Comparison of ENCODE assay signal across 8 mouse cellular contexts in genomic region chr2:132143943-132144927, GRCm38 (mm10). TPM values are rescaled to one million over a fixed set of nuclear protein-coding genes. Genes with fewer than 3 reads are reported as not detected.
DNase-seq lines count a peak whose midpoint lies in the region; ATAC-seq and TF ChIP-seq lines count a peak whose summit lies in the region.

No protein-coding gene starts in this region.

- TF ChIP-seq CTCF in heart, postnatal 0 days (IDR thresholded peaks at IDR 0.05; ENCODE audit: low read depth): no peak

- in situ Hi-C loops in ES-E14 (cut with MboI; ENCODE audit: low sequenced_read_pairs in 2 of 2, unreplicated experiment in 2 of 2): loop anchor here in 1 of 2 experiments (10.0 kb wide), 1 partner anchor 101 kb away; the partner anchor contains the start of gene Tmem230

- peak; percentile 27 for DNase-seq in gastrocnemius, postnatal 10 days
- DNase-seq in gastrocnemius, adult 18-20 months (ENCODE audit: low spot score): no peak
- no peak for DNase-seq in ES-E14 (ENCODE audit: low read depth, low spot score)
- peak; percentile 18 for DNase-seq in heart, postnatal 0 days (ENCODE audit: low spot score)
- DNase-seq in frontal cortex, postnatal 14 days (ENCODE audit: low spot score in 2 of 2): no peak

- peak; percentile 31 for ATAC-seq in common myeloid progenitor, adult 5-6 weeks (replicated peaks; ENCODE audit: low read depth, poor library complexity, severe bottlenecking)
- peak; percentile 40 for ATAC-seq in heart, postnatal 0 days (ENCODE audit: insufficient read depth, low read depth)
- no peak for ATAC-seq in limb, embryonic 15.5 days (ENCODE audit: insufficient number of reproducible peaks, low FRiP score, low TSS enrichment, low read depth)
- peak; percentile 51 for ATAC-seq in neural tube, embryonic 13.5 days (ENCODE audit: low read depth)

- H3K27me3 ChIP-seq in heart, postnatal 0 days (ENCODE audit: control insufficient read depth, insufficient read depth, low read length): 0 out of 2 replicates have a peak, but pooled peaks cover 6% of the 10 kb centered on the region
- peaks cover 24% of the 10 kb centered on the region; the same call in 1 of the 2 replicates for H3K27me3 ChIP-seq in limb, embryonic 15.5 days
- no peaks in the 10 kb centered on the region for H3K27me3 ChIP-seq in neural tube, embryonic 13.5 days

- no peaks in the 10 kb centered on the region for H3K9me3 ChIP-seq in ES-E14 (ENCODE audit: control insufficient read depth, insufficient read depth, low read depth, low read length)
- H3K9me3 ChIP-seq in heart, postnatal 0 days (replicated peaks; ENCODE audit: control insufficient read depth, low read length): no peaks in the 10 kb centered on the region
- H3K9me3 ChIP-seq in limb, embryonic 15.5 days: no peaks in the 10 kb centered on the region
- no peaks in the 10 kb centered on the region for H3K9me3 ChIP-seq in neural tube, embryonic 13.5 days

- peaks cover 0 to 6% of the 10 kb centered on the region in 2 experiments; a peak in 3 of 4 replicates for H3K4me1 ChIP-seq in ES-E14 (ENCODE audit: control insufficient read depth in 2 of 2, insufficient read depth in 2 of 2, low read length in 2 of 2, poor library complexity in 1 of 2)
- H3K4me1 ChIP-seq in heart, postnatal 0 days (ENCODE audit: control insufficient read depth, insufficient read depth): 0 out of 2 replicates have a peak, but pooled peaks cover 5% of the 10 kb centered on the region
- H3K4me1 ChIP-seq in limb, embryonic 15.5 days: peaks cover 11% of the 10 kb centered on the region
- peaks cover 38% of the 10 kb centered on the region for H3K4me1 ChIP-seq in neural tube, embryonic 13.5 days (replicated peaks)

- WGBS in heart, postnatal 0 days: 10% methylated on average over 28 of the region's 66 CpGs
- WGBS in limb, embryonic 15.5 days: 2% methylated on average over 48 of the region's 66 CpGs
- WGBS in neural tube, embryonic 13.5 days: 2% methylated on average over 65 of the region's 66 CpGs

- H3K36me3 ChIP-seq in ES-E14 (ENCODE audit: control insufficient read depth, insufficient read depth, low read length, poor library complexity, severe bottlenecking): peaks cover 3% of the 10 kb centered on the region; the same call in 1 of the 2 replicates
- no peaks in the 10 kb centered on the region for H3K36me3 ChIP-seq in heart, postnatal 0 days (replicated peaks; ENCODE audit: control insufficient read depth, insufficient read depth, low read length)
- no peaks in the 10 kb centered on the region for H3K36me3 ChIP-seq in limb, embryonic 15.5 days
- H3K36me3 ChIP-seq in neural tube, embryonic 13.5 days: no peaks in the 10 kb centered on the region

- TF ChIP-seq EP300 in heart, postnatal 0 days (IDR thresholded peaks at IDR 0.05; ENCODE audit: low read depth): no peak

- H3K4me2 ChIP-seq in heart, postnatal 0 days (ENCODE audit: low read depth, low read length): peak overlapping the region; percentile 76
- peak overlapping the region; percentile 94 for H3K4me2 ChIP-seq in limb, embryonic 15.5 days
- peak overlapping the region; percentile 86 for H3K4me2 ChIP-seq in neural tube, embryonic 13.5 days

- no peak overlapping the region for H3K27ac ChIP-seq in ES-E14 (ENCODE audit: insufficient read depth, low read depth, low read length, poor library complexity, severe bottlenecking)
- peak overlapping the region; percentile 49 for H3K27ac ChIP-seq in heart, postnatal 0 days (ENCODE audit: low read depth)
- 0 out of 2 replicates have a peak overlapping the region, but pooled peaks have one; percentile 43 for H3K27ac ChIP-seq in limb, embryonic 15.5 days
- H3K27ac ChIP-seq in neural tube, embryonic 13.5 days (replicated peaks): peak overlapping the region; percentile 77

- peak overlapping the region; percentile 87 to 98 for H3K4me3 ChIP-seq in ES-E14 (ENCODE audit: insufficient read depth in 1 of 2, low read depth in 1 of 2, low read length in 2 of 2, poor library complexity in 1 of 2, severe bottlenecking in 1 of 2)
- peak overlapping the region; percentile 92 for H3K4me3 ChIP-seq in heart, postnatal 0 days (ENCODE audit: low read depth, low read length)
- H3K4me3 ChIP-seq in limb, embryonic 15.5 days: peak overlapping the region; percentile 93
- H3K4me3 ChIP-seq in neural tube, embryonic 13.5 days: peak overlapping the region; percentile 87

- peak overlapping the region; percentile 87 for H3K9ac ChIP-seq in ES-E14 (ENCODE audit: insufficient read depth, low read depth, low read length, poor library complexity, severe bottlenecking)
- H3K9ac ChIP-seq in heart, postnatal 0 days (replicated peaks; ENCODE audit: low read depth, low read length): peak overlapping the region; percentile 87
- H3K9ac ChIP-seq in limb, embryonic 15.5 days: peak overlapping the region; percentile 74
- peak overlapping the region; percentile 88 for H3K9ac ChIP-seq in neural tube, embryonic 13.5 days

TF ChIP-seq in ES-E14, 5 proteins besides CTCF, POLR2A, EP300 and RAD21:
- no peak for TF ChIP-seq ZC3H11A (IDR thresholded peaks at IDR 0.05; ENCODE audit: borderline replicate concordance, low read depth, low read length)
- TF ChIP-seq HCFC1 (IDR thresholded peaks at IDR 0.05; ENCODE audit: borderline replicate concordance, insufficient read depth, low read length): no peak

RNA-seq across cellular contexts. Expression of gene Slc23a2, which starts 0.7 kb away (rescaled TPM):
- 10 to 100 TPM in 1 of 2 experiments, 1 to 10 TPM in 1; 7.9 to 13.7 TPM for total RNA-seq in gastrocnemius, postnatal 10 days (2021)
- 10 to 100 TPM in 1 of 2 experiments, 1 to 10 TPM in 1; 9.4 to 12.9 TPM for total RNA-seq in gastrocnemius, adult 18-20 months (2021)
- total RNA-seq in ES-E14 (2012; rRNA removed): 33.7 and 43.5 TPM in 2 replicates
- 8.2 and 22.5 TPM in 2 replicates for total RNA-seq in common myeloid progenitor, adult 5-6 weeks (2017)
- 13.9 and 19.2 TPM in 2 replicates for total RNA-seq in heart, postnatal 0 days (2014; rRNA removed; ENCODE audit: low replicate concordance)
- polyA plus RNA-seq in heart, postnatal 0 days (2015; fragmentation: Nextera tagmentation; extraction: Ambion mirVana): 7.8 and 8.6 TPM in 2 replicates
- 11.1 and 11.5 TPM in 2 replicates for polyA plus RNA-seq in limb, embryonic 15.5 days (2015; fragmentation: Nextera tagmentation; extraction: Ambion mirVana)
- polyA plus RNA-seq in neural tube, embryonic 13.5 days (2015; fragmentation: Nextera tagmentation; extraction: Ambion mirVana): 23.8 and 28.6 TPM in 2 replicates

Comparison
In these comparisons a context has a peak if more than half of its experiments do, and no peak if none do; other contexts are left out.
1. DNase-seq: peak in gastrocnemius, postnatal 10 days (single experiment) and heart, postnatal 0 days (single experiment); none in gastrocnemius, adult 18-20 months (single experiment), ES-E14 (single experiment) and frontal cortex, postnatal 14 days (0 of 2).
2. Peak in every context shown above with its lines, with median percentiles within 50 percentile points of each other: H3K4me3 ChIP-seq, H3K9ac ChIP-seq and H3K4me2 ChIP-seq.